Mouse (Mus musculus): ENCODE data around the gene Olfr1499. TPM values are rescaled to one million over a fixed set of nuclear protein-coding genes. Genes with fewer than 3 reads are reported as not detected.

Gene Olfr1499
- not detected for polyA plus RNA-seq (2014; fragmentation: Illumina TruSeq; extraction: RNeasy Lipid Tissue Mini Kit (QIAGEN cat#74804); ENCODE audit: low replicate concordance)

GRCm38 (mm10) chr19:13819347-13819746 lies at the start of gene Olfr1499:
Gene Olfr1499 (minus strand): TSS chr19:13819447.

GRCm38 (mm10) chr19:13861495-13861894 lies 42.2 kb upstream of the Olfr1499 start, which contains the start of gene Olfr1502:
Gene Olfr1502 (plus strand): TSS chr19:13861795.

DNA sequence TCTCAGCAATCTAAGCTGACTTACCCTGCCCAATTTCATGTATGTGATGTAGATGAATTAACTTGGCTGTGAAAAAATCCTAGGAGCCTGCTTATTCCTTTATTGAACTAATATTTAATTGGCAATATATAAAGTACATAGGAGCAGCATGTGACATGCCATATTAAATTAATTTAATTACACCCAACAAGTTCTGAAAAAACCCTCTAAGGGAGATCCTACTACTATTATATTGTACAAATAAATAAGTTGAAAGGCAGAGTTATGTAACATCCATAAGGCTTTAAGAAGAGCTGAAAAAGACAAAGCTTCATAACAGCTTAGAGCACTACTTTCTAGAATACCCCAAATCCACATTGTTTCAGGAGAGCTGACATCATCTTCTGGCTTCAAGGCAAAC lies 31.3 kb upstream of the Olfr1499 start, which contains the start of gene Olfr1501:
Olfr1501 (minus strand) TSS at position 101 of the 400 bp plus-strand sequence.

GRCm38 (mm10) chr19:13830388-13830787 lies 11.1 kb upstream of the Olfr1499 start, which contains the start of gene Olfr1500:
Gene Olfr1500 (minus strand): TSS chr19:13830488.

GRCm38 (mm10) chr19:13798102-13798501 lies 21.1 kb downstream of the Olfr1499 start, which contains the start of gene Olfr1497:
Gene Olfr1497 (minus strand): TSS chr19:13798202.

GRCm38 (mm10) chr19:13777578-13777977 lies 41.7 kb downstream of the Olfr1499 start, which contains the start of gene Olfr1496:
Gene Olfr1496 (plus strand): TSS chr19:13777878.

GRCm38 (mm10) chr19:13764306-13764705 lies 54.9 kb downstream of the Olfr1499 start, which contains the start of gene Olfr1495:
Gene Olfr1495 (plus strand): TSS chr19:13764606.

Other genes with a start within 250 kb of the Olfr1499 start
- gene Olfr1484, start 235.9 kb downstream of the Olfr1499 start, polyA plus RNA-seq (2014; fragmentation: Illumina TruSeq; extraction: RNeasy Lipid Tissue Mini Kit (QIAGEN cat#74804); ENCODE audit: low replicate concordance), result not detected
- gene Olfr1487, start 202.1 kb downstream of the Olfr1499 start, polyA plus RNA-seq (2014; fragmentation: Illumina TruSeq; extraction: RNeasy Lipid Tissue Mini Kit (QIAGEN cat#74804); ENCODE audit: low replicate concordance), result not detected
- not detected for gene Olfr1489, start 187.8 kb downstream of the Olfr1499 start, polyA plus RNA-seq (2014; fragmentation: Illumina TruSeq; extraction: RNeasy Lipid Tissue Mini Kit (QIAGEN cat#74804); ENCODE audit: low replicate concordance)
- gene Olfr1490, start 168.4 kb downstream of the Olfr1499 start, polyA plus RNA-seq (2014; fragmentation: Illumina TruSeq; extraction: RNeasy Lipid Tissue Mini Kit (QIAGEN cat#74804); ENCODE audit: low replicate concordance), result not detected
- not detected for gene Olfr1491, start 122.2 kb downstream of the Olfr1499 start, polyA plus RNA-seq (2014; fragmentation: Illumina TruSeq; extraction: RNeasy Lipid Tissue Mini Kit (QIAGEN cat#74804); ENCODE audit: low replicate concordance)
- gene Olfr1493-ps1, start 96.2 kb downstream of the Olfr1499 start, polyA plus RNA-seq (2014; fragmentation: Illumina TruSeq; extraction: RNeasy Lipid Tissue Mini Kit (QIAGEN cat#74804); ENCODE audit: low replicate concordance), result not detected
- not detected for gene Olfr1494, start 79.7 kb downstream of the Olfr1499 start, polyA plus RNA-seq (2014; fragmentation: Illumina TruSeq; extraction: RNeasy Lipid Tissue Mini Kit (QIAGEN cat#74804); ENCODE audit: low replicate concordance)
- gene Olfr1495, start 54.8 kb downstream of the Olfr1499 start, polyA plus RNA-seq (2014; fragmentation: Illumina TruSeq; extraction: RNeasy Lipid Tissue Mini Kit (QIAGEN cat#74804); ENCODE audit: low replicate concordance), result not detected
- not detected for gene Olfr1496, start 41.6 kb downstream of the Olfr1499 start, polyA plus RNA-seq (2014; fragmentation: Illumina TruSeq; extraction: RNeasy Lipid Tissue Mini Kit (QIAGEN cat#74804); ENCODE audit: low replicate concordance)
- not detected for gene Olfr1497, start 21.2 kb downstream of the Olfr1499 start, polyA plus RNA-seq (2014; fragmentation: Illumina TruSeq; extraction: RNeasy Lipid Tissue Mini Kit (QIAGEN cat#74804); ENCODE audit: low replicate concordance)
- gene Olfr1500, start 11.0 kb upstream of the Olfr1499 start, polyA plus RNA-seq (2014; fragmentation: Illumina TruSeq; extraction: RNeasy Lipid Tissue Mini Kit (QIAGEN cat#74804); ENCODE audit: low replicate concordance), result not detected
- gene Olfr1501, start 31.2 kb upstream of the Olfr1499 start, polyA plus RNA-seq (2014; fragmentation: Illumina TruSeq; extraction: RNeasy Lipid Tissue Mini Kit (QIAGEN cat#74804); ENCODE audit: low replicate concordance), result not detected
- gene Olfr1502, start 42.3 kb upstream of the Olfr1499 start, polyA plus RNA-seq (2014; fragmentation: Illumina TruSeq; extraction: RNeasy Lipid Tissue Mini Kit (QIAGEN cat#74804); ENCODE audit: low replicate concordance), result not detected
- not detected for gene Olfr1504, start 78.5 kb upstream of the Olfr1499 start, polyA plus RNA-seq (2014; fragmentation: Illumina TruSeq; extraction: RNeasy Lipid Tissue Mini Kit (QIAGEN cat#74804); ENCODE audit: low replicate concordance)
- gene Olfr1505, start 94.1 kb upstream of the Olfr1499 start, polyA plus RNA-seq (2014; fragmentation: Illumina TruSeq; extraction: RNeasy Lipid Tissue Mini Kit (QIAGEN cat#74804); ENCODE audit: low replicate concordance), result not detected